Mouse (Mus musculus) kidney, adult 11 months (tissue): ENCODE measurements around the gene Tefm.
"Not testable (repeated sequence)": the region's sequence is repeated elsewhere in the genome, so short reads cannot be mapped to it uniquely, and the experiment has no call there.

Experiments used
- DNase-seq: peaks from one replicate; pipeline ENCODE4 v3.0.0; 2022

Tefm gene

GRCm38 (mm10) chr11:80155961-80156360, 14.0 kb upstream of the Tefm start:
- no peak for DNase-seq

DNA sequence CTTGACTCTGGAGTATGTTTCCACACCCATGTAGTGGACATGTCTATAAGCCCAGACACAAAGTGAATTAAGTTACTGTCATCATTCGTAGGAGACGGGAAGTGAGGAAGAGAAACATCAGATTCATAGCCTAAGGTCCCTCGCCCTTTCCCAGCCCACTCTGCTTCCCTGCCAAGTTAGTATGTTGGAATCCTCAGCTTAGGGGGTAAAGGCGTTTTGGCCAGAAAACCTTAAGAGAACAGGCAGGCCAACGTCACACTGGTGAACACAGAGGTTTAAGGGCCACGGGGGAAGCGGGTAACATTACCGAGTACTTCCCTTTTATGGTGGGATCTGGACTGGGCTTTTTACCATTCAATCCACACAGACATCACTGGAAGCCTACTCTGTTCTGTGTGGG, 13.6 kb upstream of the Tefm start:
- no peak for DNase-seq

GRCm38 (mm10) chr11:80154501-80154900, 12.5 kb upstream of the Tefm start:
- no peak for DNase-seq

- DNase-seq: peak; percentile 94
Observed at GRCm38 (mm10) chr11:80153857-80154495, 12.0 kb upstream of the Tefm start, which contains the start of gene Adap2. Gene Adap2, plus strand, starts transcription at chr11:80154105.

DNA sequence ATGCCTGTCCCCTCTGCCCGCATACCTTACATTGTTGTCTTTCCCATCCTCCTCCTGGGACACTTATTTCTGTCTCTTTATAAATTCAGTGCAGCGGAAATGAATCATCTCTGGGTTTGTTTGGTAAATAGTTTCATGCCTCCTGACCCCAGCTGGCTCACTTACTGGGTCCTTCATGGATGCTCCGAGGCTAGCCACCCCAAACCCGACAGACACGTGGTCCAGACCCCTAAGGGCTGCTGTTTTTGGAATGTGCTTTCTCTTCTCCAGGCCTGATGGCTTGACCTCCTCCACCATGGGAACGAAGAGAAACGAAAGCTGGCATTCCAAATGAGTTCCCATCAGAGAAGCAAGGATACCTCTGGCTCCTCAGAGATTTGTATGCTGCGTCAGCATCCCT, 10.4 kb upstream of the Tefm start:
- peak; percentile 52 for DNase-seq

DNA sequence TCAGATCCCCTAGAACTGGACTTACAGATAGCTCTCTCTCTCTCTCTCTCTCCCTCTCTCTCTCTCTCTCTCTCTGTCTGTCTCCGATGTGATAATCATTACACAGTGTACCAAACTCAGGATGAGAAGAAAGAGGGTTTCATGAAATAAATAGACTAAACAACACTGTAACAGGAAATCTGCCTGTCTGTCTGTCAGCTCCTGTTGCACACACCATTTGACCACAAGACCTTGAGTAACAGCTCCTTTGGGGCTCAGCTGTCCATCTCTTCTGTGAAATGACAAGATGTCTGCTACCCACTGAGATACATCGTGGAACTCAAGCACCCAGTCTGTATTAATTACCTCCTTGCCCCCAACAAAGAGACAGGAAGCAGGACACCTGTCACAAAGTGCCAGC, 9.6 kb upstream of the Tefm start:
- peak; percentile 1 for DNase-seq

- no peak for DNase-seq
Observed at GRCm38 (mm10) chr11:80150566-80150965, 8.6 kb upstream of the Tefm start.

DNA sequence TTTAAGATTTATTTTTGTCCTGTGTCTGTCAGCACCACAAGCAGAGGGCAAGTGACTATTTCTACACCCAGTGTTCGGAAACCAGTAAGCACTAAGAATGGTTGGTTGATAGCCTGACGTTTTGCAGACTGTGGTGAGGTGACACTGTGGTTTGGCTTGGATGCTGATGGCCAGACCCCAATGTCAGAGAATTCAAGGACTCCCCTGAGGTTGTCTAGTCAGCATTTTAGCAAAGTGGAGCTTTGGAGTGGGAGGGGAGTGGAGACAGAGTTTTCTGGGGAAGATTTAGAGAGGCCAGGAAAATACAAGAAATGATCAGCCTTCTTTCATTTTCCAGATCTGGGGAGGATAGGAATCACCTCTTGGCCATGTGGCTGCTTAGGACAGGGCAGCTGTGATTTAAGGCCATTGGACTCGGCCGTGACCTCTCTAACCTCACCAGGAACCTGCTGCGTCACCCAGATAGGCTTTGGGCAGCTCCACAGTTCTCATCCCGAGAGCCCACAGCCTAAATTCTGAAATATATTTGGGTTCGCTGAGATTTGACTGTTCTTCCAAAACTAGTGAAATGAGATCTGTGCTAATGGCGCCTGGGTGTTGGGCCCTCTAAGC, 7.5 kb upstream of the Tefm start:
- DNase-seq: peak; percentile 39

- not testable (repeated sequence) for DNase-seq
Observed at GRCm38 (mm10) chr11:80148974-80149373, 7.0 kb upstream of the Tefm start.

DNA sequence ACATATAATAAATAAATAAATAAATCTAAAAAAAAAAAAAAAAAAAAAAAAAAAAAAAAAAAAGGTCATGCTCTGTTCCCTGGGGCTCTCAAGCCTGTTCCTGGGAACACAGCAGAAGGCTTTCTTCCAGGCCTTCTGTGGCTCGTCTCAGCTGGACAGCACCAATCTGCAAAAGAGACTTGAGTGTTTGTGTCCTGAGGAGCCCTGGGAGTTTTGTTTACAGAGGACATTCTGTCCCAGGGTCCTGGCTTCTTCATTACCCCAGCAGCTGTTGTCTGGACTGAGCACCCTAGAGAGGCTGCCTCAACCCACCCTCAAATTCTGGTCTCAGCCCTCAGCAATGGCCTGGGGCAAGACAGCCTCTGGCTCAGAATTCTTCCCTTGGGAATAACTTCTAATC, 6.3 kb upstream of the Tefm start:
- peak; percentile 67 for DNase-seq

DNA sequence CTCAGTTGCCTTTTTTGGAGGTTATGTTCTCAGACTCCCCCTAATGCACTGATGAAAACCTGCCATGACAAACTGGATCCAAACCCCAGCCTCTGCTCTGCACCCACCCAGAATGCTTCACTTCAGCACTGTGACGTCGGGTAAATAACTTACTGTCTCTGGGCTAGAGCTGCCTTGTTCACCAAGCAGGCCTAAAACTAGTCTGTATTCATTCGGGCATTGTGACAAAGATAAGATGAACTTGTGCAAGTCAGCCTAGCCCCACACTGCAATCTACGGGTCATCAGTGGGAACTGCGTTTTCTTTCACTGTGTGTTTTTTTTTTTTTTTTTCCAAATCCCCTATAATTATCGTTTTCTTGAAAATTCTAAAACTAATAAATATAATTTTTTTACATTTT, 5.8 kb upstream of the Tefm start:
- DNase-seq: no peak

DNA sequence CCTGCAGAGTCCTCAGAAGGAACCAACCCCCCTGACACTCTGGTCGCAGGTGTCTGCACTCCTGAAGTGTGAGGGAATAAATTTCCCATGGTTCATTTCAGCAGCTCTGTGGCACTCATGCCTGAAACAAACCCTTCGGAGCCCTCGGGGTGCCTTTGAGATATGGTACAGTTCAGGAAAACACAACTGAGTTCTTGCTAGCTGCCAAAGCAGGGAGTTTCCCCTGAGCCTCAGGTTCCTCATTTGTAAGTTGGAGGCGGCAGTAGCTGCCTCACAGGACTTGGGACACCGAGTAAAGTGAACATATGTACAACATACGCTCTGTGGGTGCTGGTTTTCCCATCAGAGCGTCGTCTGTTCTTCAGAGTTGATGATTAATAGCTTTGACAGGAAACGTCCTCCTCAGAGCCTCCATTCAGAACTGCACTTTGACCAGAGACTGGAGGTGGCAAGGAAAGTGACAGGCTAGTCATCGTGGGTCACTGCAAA, 3.9 kb upstream of the Tefm start:
- peak; percentile 53 for DNase-seq

GRCm38 (mm10) chr11:80142872-80143271, 897 bp upstream of the Tefm start:
- no peak for DNase-seq

GRCm38 (mm10) chr11:80137773-80138172, 4.2 kb downstream of the Tefm start:
- no peak for DNase-seq

- no peak for DNase-seq
Observed at GRCm38 (mm10) chr11:80136786-80137185, 5.2 kb downstream of the Tefm start.

GRCm38 (mm10) chr11:80135954-80136683, 5.9 kb downstream of the Tefm start:
- DNase-seq: no peak

DNA sequence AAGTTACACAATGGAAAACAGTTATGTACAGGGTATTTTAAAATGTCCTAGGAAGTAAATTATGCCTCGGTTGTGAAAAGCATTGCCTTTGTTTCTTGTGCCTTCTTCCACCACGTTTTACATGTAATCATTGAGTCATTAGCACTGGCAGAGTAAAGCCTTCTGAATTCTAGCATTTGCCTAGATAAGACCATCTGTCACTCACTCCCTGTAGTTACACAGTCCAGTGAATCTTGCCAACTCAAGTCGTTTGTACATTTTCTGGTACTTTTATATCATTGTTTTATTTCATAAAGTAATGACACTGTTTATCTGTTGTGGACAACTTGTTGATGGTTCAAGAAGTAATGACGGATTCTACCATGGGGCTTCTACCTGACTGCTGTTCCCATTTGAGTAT, 7.2 kb downstream of the Tefm start:
- DNase-seq: no peak

DNA sequence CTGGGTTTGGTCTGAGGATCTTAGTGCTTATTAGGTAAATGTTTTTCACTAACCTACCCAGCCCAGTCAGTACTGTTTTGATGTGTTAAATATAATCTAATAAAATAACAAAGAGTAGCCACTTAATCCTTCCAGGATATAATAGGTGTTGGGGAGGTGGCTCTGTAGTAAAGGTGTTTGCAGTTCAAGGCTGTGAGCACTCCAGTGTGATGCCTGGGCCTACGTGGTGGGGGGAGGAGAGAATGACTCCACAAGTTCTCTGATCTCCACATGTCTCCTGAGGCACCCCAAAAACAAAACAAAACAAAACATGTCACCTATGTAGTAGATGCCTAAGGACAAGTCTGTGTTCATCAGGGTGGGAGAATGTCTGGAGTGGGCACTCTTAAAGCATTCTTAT, 9.9 kb downstream of the Tefm start:
- no peak for DNase-seq

GRCm38 (mm10) chr11:80116411-80116810, 25.6 kb downstream of the Tefm start:
- no peak for DNase-seq

GRCm38 (mm10) chr11:80104407-80104806, 37.6 kb downstream of the Tefm start:
- DNase-seq: no peak

DNA sequence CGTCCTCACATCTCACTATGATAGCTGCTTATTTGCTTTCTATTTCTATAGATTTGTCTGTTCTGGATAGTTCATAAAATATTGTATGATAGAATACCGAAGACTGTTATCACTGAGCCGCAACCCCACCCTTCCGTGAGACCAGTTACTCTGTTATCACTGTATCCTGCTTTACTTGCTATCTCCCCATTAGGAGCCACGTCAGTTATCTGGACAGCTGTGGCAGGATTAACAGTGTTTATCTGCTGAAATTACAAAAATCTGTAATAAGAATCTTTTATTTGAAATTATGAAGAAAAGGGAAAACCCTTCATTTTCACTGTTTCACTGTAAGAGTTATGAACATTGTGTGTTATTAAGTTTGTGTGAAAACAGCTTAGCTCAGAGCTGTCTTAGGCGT, 40.7 kb downstream of the Tefm start:
- DNase-seq: no peak

GRCm38 (mm10) chr11:80098444-80099056, 43.4 kb downstream of the Tefm start:
- DNase-seq: no peak

DNA sequence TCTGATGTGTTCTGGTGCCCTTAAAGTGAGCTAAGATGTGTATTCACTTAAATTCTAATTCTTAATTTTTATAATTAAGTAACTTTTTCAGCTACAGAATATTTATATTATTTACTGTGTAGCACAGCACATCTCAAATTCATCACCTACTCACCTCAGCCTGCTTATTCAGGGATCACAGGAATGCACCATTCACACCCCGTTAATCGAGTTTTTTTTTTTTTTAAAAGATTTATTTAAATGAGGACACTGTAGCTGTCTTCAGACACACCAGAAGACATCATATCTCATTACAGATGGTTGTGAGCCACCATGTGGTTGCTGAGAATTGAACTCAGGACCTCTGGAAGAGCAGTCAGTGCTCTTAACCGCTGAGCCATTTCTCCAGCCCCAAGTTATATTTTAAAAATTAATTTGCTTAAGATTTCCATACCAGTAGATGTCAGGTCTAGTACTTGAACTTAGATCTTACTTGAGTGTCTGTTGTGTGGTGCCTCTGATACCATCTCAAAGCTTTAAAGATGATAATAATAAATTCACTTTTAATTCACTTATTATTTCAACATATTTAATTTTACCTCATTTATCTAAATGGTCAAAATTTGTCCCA, 51.3 kb downstream of the Tefm start:
- no peak for DNase-seq
